Mouse (Mus musculus): Measurements from ENCODE around the gene Olfr139. TPM values are rescaled to one million over a fixed set of nuclear protein-coding genes. Genes with fewer than 3 reads are reported as not detected.

Gene Olfr139
- total RNA-seq (2015; ENCODE audit: low replicate concordance) (not detected in 2 replicates), total RNA-seq (2017; ENCODE audit: low replicate concordance) (not detected in 2 replicates)

DNA sequence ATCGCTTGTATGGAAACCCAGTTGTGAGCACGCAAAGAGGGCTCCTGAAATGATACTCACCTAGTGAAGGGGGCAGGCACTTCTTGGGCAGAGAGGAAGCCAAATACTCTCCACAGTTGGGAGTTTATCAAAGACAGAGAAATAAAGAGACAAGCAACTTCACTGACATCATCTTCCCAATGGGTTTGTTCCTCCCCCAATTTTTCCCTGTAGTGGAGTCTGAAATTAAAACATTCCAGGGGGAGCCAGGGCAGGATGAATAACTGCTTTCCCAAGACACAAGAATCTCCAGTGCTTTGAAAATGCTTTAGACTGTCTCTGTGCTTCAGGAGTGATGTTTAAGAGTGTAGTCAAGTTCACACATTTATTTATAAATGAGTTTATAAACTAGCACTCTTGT, at the start of gene Olfr139, which contains the start of gene Olfr399:
Gene Olfr139, minus strand, starts transcription at position 101 of the 400 bp plus-strand sequence.
Gene Olfr399, minus strand, starts transcription at position 165 of the 400 bp plus-strand sequence.
- no peak for ATAC-seq (replicated peaks; ENCODE audit: low FRiP score, poor library complexity, severe bottlenecking)

DNA sequence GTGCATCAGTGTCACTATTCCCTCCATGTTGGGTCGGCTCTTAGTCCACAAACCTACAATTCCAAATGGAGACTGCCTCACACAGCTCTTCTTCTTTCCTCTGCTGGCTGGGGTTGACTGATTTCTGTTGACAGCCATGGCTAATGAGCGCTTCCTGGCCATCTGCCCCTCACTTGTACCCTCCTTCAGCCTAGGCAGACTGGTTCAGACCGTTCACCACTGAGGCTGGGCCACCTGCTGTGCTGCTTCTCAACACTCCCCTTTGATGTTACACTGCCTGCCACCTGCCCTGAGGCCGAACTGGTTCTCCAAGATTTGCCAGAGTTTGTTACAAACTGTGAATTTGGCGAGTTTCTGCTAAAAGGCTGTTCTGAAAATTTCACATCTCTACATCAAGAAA, 48.7 kb upstream of the Olfr139 start:
- no peak for ATAC-seq (replicated peaks; ENCODE audit: low FRiP score, poor library complexity, severe bottlenecking)

DNA sequence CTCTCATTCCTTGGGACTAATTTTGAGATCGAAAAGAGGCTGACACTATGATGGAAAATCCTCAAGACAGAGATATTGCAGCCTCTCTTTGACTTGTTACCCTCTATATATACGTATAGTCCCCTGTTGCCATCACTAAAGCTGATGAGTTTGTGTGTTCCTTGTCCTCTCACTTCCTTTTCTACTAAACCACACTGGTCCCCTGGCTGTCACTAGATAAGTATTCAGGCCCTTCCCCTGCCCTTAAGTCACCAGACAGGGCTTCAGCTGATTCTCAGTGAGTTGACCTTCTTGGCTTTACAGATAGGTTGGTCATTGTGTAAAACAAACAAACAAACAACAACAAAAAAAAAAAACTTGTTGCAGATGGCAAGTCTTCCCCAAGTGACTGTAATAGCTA, 45.2 kb upstream of the Olfr139 start:
- ATAC-seq (replicated peaks; ENCODE audit: low FRiP score, poor library complexity, severe bottlenecking), result no peak

DNA sequence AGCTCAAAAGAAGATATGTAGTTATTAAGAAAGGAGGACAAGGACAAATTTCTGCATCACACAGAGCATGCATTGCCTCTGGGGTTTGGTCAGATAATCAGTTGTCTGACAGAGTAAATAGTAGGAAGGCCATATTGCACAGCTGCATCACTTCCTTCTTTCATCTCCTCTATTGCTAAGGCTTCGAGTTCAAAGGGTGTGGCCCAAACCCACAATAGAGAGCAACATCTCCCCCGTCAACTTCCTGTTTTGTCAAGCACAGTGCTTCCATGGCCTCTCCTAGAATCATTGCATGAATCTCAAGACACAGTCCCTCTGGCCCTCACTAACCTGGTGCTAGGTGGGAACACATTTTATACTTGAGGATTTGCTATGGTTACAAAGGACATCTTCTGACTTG, 44.4 kb upstream of the Olfr139 start:
- no peak for ATAC-seq (replicated peaks; ENCODE audit: low FRiP score, poor library complexity, severe bottlenecking)

DNA sequence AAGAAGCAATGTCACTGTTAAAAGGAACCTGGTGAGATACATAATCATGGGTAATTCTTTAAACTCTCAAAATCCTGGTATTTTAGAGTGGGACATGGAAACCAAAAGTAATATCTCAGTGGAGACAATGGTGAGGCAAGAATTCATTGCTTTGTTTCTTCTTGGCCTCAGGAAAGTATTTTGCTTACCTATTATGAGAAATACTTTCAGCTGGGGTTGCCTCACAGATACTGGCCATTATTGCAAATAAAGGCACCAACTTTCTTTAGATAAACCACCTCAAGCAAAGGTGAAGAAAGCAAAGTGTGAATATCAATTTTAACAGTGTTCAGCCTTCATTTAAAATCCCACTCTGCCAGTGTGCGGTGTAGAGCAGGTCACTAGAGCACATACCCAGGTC, 13.3 kb upstream of the Olfr139 start, which contains the start of gene Zfp616:
Gene Zfp616, plus strand, starts transcription at position 301 of the 400 bp plus-strand sequence.
- no peak for ATAC-seq (replicated peaks; ENCODE audit: low FRiP score, poor library complexity, severe bottlenecking)

DNA sequence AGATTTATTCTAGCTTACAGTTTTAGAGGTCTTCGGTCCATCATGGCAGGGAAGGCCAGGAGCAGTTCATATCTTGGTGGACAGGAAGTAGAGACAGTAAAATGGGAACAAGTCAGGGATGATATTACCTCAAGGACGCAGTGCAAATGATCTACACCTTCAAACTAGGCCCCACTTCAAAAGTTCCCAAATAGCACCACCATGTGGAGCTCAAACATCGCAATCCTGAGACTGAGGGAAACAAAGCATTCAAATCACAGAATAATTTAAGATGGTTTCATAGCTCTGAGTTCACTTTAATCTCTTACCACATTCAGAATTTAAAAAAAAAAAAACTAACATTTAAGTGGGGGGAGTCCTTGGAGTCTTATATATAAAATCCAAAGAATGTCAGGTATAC, 5.0 kb downstream of the Olfr139 start:
- no peak for ATAC-seq (replicated peaks; ENCODE audit: low FRiP score, poor library complexity, severe bottlenecking)

Other genes starting within 250 kb of the Olfr139 start
- not detected in 2 replicates for gene Olfr392, start 239.5 kb downstream of the Olfr139 start, total RNA-seq (2015; ENCODE audit: low replicate concordance)
- gene Olfr392, start 239.5 kb downstream of the Olfr139 start, total RNA-seq (2017; ENCODE audit: low replicate concordance), result not detected in 2 replicates
- gene Olfr393, start 205.1 kb downstream of the Olfr139 start, total RNA-seq (2015; ENCODE audit: low replicate concordance), result not detected in 2 replicates
- gene Olfr393, start 205.1 kb downstream of the Olfr139 start, total RNA-seq (2017; ENCODE audit: low replicate concordance), result not detected in 2 replicates
- gene Olfr394, start 165.8 kb downstream of the Olfr139 start, total RNA-seq (2015; ENCODE audit: low replicate concordance), result not detected in 2 replicates
- gene Olfr394, start 165.8 kb downstream of the Olfr139 start, total RNA-seq (2017; ENCODE audit: low replicate concordance), result under 0.01 TPM in 1 of 2 replicates, not detected in the other
- gene Olfr395, start 147.3 kb downstream of the Olfr139 start, total RNA-seq (2015; ENCODE audit: low replicate concordance), result not detected in 2 replicates
- gene Olfr395, start 147.3 kb downstream of the Olfr139 start, total RNA-seq (2017; ENCODE audit: low replicate concordance), result not detected in 2 replicates
- not detected in 2 replicates for gene Olfr23, start 119.9 kb downstream of the Olfr139 start, total RNA-seq (2015; ENCODE audit: low replicate concordance)
- gene Olfr23, start 119.9 kb downstream of the Olfr139 start, total RNA-seq (2017; ENCODE audit: low replicate concordance), result not detected in 2 replicates
- not detected in 2 replicates for gene Olfr397, start 95.7 kb downstream of the Olfr139 start, total RNA-seq (2015; ENCODE audit: low replicate concordance)
- gene Olfr397, start 95.7 kb downstream of the Olfr139 start, total RNA-seq (2017; ENCODE audit: low replicate concordance), result not detected in 2 replicates
- gene Olfr398, start 66.1 kb downstream of the Olfr139 start, total RNA-seq (2015; ENCODE audit: low replicate concordance), result not detected in 2 replicates
- not detected in 2 replicates for gene Olfr398, start 66.1 kb downstream of the Olfr139 start, total RNA-seq (2017; ENCODE audit: low replicate concordance)
- not detected in 2 replicates for gene Olfr399, start 64 bp upstream of the Olfr139 start, total RNA-seq (2015; ENCODE audit: low replicate concordance)
- not detected in 2 replicates for gene Olfr399, start 64 bp upstream of the Olfr139 start, total RNA-seq (2017; ENCODE audit: low replicate concordance)
- gene Zfp616, start 13.4 kb upstream of the Olfr139 start, total RNA-seq (2015; ENCODE audit: low replicate concordance), result not detected in 2 replicates
- not detected in 2 replicates for gene Zfp616, start 13.4 kb upstream of the Olfr139 start, total RNA-seq (2017; ENCODE audit: low replicate concordance)
- gene Olfr401, start 57.2 kb upstream of the Olfr139 start, total RNA-seq (2015; ENCODE audit: low replicate concordance), result not detected in 2 replicates
- not detected in 2 replicates for gene Olfr401, start 57.2 kb upstream of the Olfr139 start, total RNA-seq (2017; ENCODE audit: low replicate concordance)
- gene Olfr402, start 97.0 kb upstream of the Olfr139 start, total RNA-seq (2015; ENCODE audit: low replicate concordance), result not detected in 2 replicates
- not detected in 2 replicates for gene Olfr402, start 97.0 kb upstream of the Olfr139 start, total RNA-seq (2017; ENCODE audit: low replicate concordance)
- not detected in 2 replicates for gene Olfr403, start 129.7 kb upstream of the Olfr139 start, total RNA-seq (2015; ENCODE audit: low replicate concordance)
- gene Olfr403, start 129.7 kb upstream of the Olfr139 start, total RNA-seq (2017; ENCODE audit: low replicate concordance), result not detected in 2 replicates
- gene Olfr43, start 154.8 kb upstream of the Olfr139 start, total RNA-seq (2015; ENCODE audit: low replicate concordance), result not detected in 2 replicates
- not detected in 2 replicates for gene Olfr43, start 154.8 kb upstream of the Olfr139 start, total RNA-seq (2017; ENCODE audit: low replicate concordance)
- gene Olfr406, start 203.3 kb upstream of the Olfr139 start, total RNA-seq (2015; ENCODE audit: low replicate concordance), result not detected in 2 replicates
- gene Olfr406, start 203.3 kb upstream of the Olfr139 start, total RNA-seq (2017; ENCODE audit: low replicate concordance), result not detected in 2 replicates
- gene Olfr59, start 227.2 kb upstream of the Olfr139 start, total RNA-seq (2015; ENCODE audit: low replicate concordance), result not detected in 2 replicates
- not detected in 2 replicates for gene Olfr59, start 227.2 kb upstream of the Olfr139 start, total RNA-seq (2017; ENCODE audit: low replicate concordance)